Mouse (Mus musculus): ENCODE measurements around the gene Sh3d19. TPM values are rescaled to one million over a fixed set of nuclear protein-coding genes. Genes with fewer than 3 reads are reported as not detected.
"Not testable (repeated sequence)": the region's sequence is repeated elsewhere in the genome, so short reads cannot be mapped to it uniquely, and the experiment has no call there.

Gene Sh3d19
- total RNA-seq, 4 experiments from 2014 or later = 14.3 to 26.2 (median 18.1) TPM

DNA sequence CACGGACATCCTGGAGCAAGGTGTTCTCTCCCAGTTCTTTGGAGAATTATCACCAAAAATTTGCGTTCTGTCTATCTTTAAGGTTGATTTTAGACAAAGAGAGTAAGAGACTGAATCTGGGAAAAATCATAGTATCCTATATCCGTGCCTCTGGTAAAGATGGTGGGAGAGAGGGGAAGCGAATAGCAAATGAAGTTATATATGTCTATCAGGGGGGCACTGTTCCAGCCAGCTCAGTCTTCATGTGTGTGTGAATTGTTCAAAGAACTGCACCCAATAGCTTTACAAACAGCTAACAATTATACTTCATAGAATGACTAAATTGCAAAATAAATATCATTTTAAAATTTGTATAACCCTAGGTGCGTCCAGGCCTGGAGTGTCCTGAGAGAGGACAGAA, 123.0 kb downstream of the Sh3d19 start:
- no peak for DNase-seq

DNA sequence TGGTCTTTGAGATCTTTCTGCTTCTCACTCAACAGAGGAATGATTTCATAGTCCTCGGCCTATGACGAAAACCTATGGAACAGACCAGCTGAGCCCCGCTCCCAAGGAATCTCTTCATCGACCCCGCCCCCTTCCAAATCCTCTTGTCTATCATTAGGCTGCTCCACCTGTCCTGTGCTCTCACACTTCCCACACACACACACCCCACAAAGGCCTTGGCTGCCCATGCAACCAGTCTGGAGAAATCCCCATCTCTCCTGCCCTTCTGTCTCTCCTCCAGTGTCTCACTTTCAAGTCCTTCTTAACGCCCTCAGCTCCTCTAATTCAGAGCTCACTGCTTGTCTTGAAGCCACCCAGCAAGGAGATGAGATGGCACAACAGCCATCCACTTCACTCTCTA, 131.0 kb downstream of the Sh3d19 start:
- DNase-seq = no peak

- DNase-seq = no peak
Measured at GRCm38 (mm10) chr3:86103449-86104291, 132.8 kb downstream of the Sh3d19 start.

- DNase-seq = not testable (repeated sequence)
Measured at GRCm38 (mm10) chr3:86104433-86104832, 133.5 kb downstream of the Sh3d19 start.

DNA sequence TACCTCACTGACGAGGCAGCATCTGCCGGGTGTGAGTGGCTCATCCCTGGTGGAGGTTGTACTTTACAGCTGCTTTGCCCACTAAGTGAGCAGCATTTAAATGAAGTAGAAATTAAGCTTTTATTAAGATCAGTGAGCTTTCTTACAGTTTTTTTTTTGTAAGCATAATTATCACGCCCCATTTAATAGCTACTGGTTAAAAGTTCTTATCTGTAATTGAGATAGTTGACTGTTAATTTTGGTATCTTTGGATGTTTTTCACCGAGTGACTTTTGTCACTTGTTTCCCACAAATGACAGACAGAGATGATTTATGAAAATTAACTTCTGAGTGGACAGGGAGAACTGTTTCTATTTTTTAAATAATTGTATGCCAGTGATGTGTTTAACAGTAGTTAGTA, 134.0 kb downstream of the Sh3d19 start:
- DNase-seq = no peak

GRCm38 (mm10) chr3:86106086-86106632, 135.2 kb downstream of the Sh3d19 start:
- DNase-seq = no peak

DNA sequence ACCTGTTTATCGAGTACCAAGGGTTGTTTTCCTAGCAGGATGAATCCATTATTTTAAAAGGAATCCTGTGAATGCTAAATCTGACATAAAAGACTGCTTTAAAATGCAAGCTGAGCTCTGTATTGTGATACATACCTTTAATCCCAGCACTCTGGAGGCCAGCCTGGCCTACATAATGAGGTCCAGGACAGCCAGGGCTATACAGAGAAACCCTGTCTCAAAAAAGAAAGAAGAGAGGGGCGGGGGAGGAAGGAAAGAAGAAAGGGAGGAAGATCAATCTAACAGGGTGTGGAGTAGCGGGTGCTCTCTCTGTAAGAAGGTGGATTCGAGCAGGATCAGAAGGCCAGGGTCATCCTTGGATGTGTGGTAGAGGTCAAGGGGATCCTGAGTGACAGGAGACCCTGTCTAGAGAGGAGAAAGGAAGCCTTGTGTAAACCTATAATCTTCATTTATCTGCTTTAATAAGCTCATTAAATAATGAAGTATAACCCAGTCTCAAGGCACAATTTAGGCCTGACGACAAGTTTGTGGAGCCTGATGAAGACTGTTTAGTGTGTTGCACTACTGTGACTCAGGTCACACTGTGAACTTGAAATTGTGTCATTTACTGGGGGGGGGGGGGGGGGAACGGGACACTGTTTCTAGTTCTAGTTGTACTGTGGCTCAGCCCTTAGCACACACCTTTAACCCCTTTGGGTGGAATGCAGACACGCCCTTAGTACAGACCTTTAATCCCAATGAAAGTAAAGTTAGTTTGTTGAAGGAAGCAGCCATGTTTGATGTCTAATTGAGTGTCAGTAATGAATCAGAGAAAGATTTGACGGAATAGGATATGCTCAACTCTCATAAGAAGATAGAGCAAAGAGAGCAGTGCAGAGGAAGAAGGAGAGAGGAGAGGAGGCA, 137.0 kb downstream of the Sh3d19 start:
- no peak for DNase-seq

- DNase-seq = no peak
Measured at GRCm38 (mm10) chr3:86108576-86108975, 137.7 kb downstream of the Sh3d19 start.

GRCm38 (mm10) chr3:86109099-86109498, 138.2 kb downstream of the Sh3d19 start:
- DNase-seq = no peak

GRCm38 (mm10) chr3:86110077-86110476, 139.2 kb downstream of the Sh3d19 start:
- DNase-seq = peak; percentile 49

GRCm38 (mm10) chr3:86112766-86113165, 141.9 kb downstream of the Sh3d19 start:
- no peak for DNase-seq

- no peak for DNase-seq
Measured at GRCm38 (mm10) chr3:86114659-86115338, 143.9 kb downstream of the Sh3d19 start.

DNA sequence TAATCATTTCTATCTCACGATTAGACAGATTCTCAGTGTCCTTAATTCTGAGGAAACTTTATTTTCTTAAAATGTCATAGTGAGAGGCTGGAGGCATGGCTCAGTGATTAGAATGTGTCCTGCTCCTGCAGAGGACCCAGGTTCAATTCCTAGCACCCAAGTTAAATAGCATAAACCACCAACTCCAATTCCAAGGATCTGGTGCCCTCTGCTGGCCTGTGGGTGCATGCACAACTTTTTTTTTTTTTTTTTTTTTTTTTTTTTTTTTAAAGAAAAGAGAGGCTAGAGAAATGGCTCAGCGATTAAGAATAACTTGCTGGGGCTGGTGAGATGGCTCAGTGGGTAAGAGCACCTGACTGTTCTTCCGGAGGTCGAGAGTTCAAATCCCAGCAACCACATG, 146.0 kb downstream of the Sh3d19 start:
- DNase-seq = no peak

GRCm38 (mm10) chr3:86119237-86119932, 148.5 kb downstream of the Sh3d19 start:
- DNase-seq = no peak

DNA sequence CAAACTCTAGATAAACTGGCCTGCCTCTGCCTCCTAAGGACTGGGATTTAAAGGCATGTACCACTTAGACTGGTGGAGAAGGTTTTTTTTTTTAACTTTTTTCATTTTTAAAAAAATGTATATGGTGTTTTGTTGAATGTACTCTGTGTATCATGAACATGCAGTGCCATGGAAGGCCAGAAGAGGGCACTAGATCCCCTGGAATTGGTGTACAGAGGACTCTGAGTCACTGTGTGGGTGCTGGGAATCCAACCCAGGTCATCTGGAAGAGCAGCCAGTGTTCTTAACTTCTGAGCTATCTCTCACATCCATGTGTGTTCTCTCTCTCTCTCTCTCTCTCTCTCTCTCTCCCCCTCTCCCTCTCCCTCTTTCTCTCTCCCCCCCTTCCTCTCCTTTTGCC, 151.2 kb downstream of the Sh3d19 start:
- no peak for DNase-seq

DNA sequence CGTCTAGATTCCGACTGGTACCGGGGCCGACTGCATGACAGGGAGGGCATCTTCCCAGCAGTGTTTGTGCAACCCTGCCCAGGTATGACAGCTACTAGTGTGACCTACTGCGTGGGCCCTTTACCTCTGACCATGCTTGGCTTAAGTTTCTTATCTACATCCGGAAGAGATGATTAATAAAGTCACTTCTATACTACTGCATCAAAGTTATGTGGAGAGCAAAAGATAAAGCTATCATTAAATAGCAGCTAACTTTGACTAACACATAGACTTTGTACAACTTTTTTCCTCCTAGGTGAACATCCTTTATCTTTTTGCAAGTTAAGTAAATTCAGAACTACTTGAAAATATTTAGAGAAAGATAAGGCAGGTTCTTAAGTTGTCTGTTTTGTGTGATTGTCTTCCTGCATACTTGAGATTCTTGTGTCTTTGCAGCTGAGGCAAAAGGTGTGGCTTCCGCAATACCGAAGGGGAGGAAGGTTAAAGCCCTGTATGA, 152.4 kb downstream of the Sh3d19 start:
- DNase-seq = no peak

DNA sequence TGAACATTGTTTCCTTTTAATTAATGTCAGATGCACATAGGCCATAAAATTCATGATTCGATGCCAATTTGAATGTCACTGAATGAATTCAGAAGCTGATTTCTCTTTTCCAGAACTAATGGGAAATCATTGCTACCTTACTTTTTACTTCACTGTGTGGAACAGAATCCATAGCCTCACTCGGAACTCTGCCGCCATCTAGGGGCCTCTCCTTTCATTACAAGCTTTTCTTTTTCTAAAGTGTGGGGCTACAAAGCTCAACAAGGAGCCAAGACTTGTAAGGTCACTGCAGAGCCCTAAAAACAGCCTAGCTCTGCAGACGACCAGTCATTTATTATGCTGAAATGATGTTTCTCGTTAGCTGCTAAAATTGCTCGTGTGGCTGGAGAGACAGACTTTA, 158.8 kb downstream of the Sh3d19 start:
- peak; percentile 20 for DNase-seq

DNA sequence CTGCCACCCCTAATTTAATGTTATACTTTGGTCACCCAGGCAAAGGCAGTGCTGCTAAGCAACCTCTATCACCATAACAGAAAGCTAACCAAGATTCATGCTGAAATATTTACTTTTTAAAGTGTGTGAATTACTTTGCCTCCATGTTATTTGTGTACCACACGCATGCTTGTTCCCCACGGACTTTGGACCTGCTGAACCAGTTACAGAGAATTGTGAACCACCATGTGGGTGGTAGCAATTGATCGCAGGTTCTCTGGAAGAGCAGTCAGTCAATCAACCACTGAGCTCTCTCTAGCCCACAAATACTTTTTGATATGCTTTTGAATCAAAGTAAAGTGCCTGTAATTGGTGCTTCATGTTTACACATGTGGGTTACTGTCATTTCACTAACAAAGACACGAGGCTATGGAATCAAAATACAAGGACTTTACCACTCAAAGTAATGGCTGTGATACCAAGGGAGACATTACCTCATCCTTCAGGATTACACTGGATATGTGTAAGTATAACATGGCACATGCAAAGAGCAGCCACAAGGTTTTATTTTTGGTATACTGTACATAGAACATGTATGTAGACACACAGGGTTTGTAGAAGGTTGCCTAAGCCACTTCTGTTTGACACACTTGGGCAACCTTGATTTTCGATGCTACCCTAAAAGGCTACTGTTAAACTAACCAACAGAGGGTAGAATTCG, 164.2 kb downstream of the Sh3d19 start:
- DNase-seq = no peak

GRCm38 (mm10) chr3:86135886-86136563, 165.1 kb downstream of the Sh3d19 start:
- no peak for DNase-seq

DNA sequence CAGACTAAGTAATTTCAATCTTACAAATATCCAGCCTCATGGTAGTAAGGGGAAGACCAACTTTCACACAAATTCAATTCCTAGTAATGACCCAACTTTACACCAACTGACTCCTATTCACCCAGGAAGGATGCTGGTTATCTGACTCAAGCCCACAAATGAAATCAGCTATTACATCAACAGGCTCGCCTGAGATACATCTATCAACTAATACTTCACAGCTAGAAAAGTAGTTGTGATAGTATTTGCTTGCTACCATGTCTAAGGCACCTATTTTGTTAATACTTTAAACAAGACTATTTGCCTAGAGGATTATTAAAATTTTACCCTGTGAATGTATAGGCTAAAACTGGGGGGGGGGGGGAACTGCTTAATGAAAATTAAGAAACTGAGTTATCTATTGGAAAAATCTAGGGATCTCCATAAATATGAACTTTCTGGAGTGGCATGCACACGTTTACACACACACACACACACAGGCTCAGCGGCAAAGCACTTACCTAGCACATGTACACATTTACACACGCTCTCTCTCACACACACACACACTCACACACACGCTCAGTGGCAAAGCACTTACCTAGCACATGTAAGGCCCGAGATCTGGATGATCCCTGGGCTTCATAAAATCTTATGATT, 166.1 kb downstream of the Sh3d19 start:
- no peak for DNase-seq
